Mouse (Mus musculus) kidney, postnatal 0 days (tissue): Measurements from ENCODE around the gene Ddx60. TPM values are rescaled to one million over a fixed set of nuclear protein-coding genes. Genes with fewer than 3 reads are reported as not detected.

Source experiments
- ATAC-seq: fragments of 200-750 bp; cut with Nextera tagmentation; replicated peaks from 2 replicates; pipeline ENCODE4 v1.8.0; 2017; ENCODE audit warnings: low read depth, moderate number of reproducible peaks, moderate TSS enrichment, moderate library complexity; ENCODE audit not compliant: low FRiP score
- DNase-seq: peaks from one replicate; pipeline ENCODE4 v3.0.0-alpha.2; 2016; ENCODE audit warnings: low spot score
- H3K27ac ChIP-seq: fragments of 300-500 bp; sonication (generic); 2 replicates; pipeline ENCODE4 v1.5.1; 2014; ENCODE audit warnings: mild to moderate bottlenecking
- H3K27me3 ChIP-seq: fragments of 300-500 bp; sonication (generic); 2 replicates; pipeline ENCODE4 v1.6.1; 2014; ENCODE audit warnings: low read length, mixed read lengths; ENCODE audit not compliant: insufficient read depth
- H3K36me3 ChIP-seq: fragments of 300-500 bp; sonication (generic); 2 replicates; pipeline ENCODE4 v1.6.1; 2014; ENCODE audit warnings: low read length, mixed read lengths; ENCODE audit not compliant: insufficient read depth
- H3K4me1 ChIP-seq: fragments of 300-500 bp; sonication (generic); replicated peaks from 2 replicates; pipeline ENCODE4 v1.6.1; 2014; ENCODE audit warnings: antibody characterized with exemption, low read length, mixed read lengths; ENCODE audit not compliant: insufficient read depth
- H3K4me2 ChIP-seq: fragments of 300-500 bp; sonication (generic); 2 replicates; pipeline ENCODE4 v1.6.1; 2014; ENCODE audit warnings: mild to moderate bottlenecking, low read length, moderate library complexity, mixed read lengths
- H3K4me3 ChIP-seq: fragments of 300-500 bp; sonication (generic); replicated peaks from 2 replicates; pipeline ENCODE4 v1.5.1; 2014; ENCODE audit warnings: low read depth, low read length
- H3K9ac ChIP-seq: fragments of 300-500 bp; sonication (generic); 2 replicates; pipeline ENCODE4 v1.6.1; 2014; ENCODE audit warnings: low read depth, low read length
- H3K9me3 ChIP-seq: fragments of 300-500 bp; sonication (generic); replicated peaks from 2 replicates; pipeline ENCODE4 v1.6.1; 2016; ENCODE audit warnings: low read length, inconsistent platforms, mixed read lengths
- CTCF ChIP-seq: IDR thresholded peaks from 2 replicates; pipeline ENCODE4 v1.5.1; 2016; ENCODE audit warnings: antibody characterized with exemption, low read depth, mild to moderate bottlenecking, moderate library complexity
- WGBS: fragments of 180-500 bp; shearing (Covaris S2); extraction: QIAGEN DNeasy Blood & Tissue Kit; methylation state at CpG from one replicate; pipeline ENCODE4 v1.1.7; 2014; 5-methylcytosine and 5-hydroxymethylcytosine counted together
- polyA plus RNA-seq: library from polyadenylated mRNA; unstranded; fragments of >200 nt; fragmentation: Nextera tagmentation; extraction: Ambion mirVana; gene quantifications from 2 replicates; pipeline ENCODE4 v1.2.1, GENCODE M21; 2015

Gene Ddx60
- polyA plus RNA-seq, 1 experiment from 2014 or later: 4.0 TPM

DNA sequence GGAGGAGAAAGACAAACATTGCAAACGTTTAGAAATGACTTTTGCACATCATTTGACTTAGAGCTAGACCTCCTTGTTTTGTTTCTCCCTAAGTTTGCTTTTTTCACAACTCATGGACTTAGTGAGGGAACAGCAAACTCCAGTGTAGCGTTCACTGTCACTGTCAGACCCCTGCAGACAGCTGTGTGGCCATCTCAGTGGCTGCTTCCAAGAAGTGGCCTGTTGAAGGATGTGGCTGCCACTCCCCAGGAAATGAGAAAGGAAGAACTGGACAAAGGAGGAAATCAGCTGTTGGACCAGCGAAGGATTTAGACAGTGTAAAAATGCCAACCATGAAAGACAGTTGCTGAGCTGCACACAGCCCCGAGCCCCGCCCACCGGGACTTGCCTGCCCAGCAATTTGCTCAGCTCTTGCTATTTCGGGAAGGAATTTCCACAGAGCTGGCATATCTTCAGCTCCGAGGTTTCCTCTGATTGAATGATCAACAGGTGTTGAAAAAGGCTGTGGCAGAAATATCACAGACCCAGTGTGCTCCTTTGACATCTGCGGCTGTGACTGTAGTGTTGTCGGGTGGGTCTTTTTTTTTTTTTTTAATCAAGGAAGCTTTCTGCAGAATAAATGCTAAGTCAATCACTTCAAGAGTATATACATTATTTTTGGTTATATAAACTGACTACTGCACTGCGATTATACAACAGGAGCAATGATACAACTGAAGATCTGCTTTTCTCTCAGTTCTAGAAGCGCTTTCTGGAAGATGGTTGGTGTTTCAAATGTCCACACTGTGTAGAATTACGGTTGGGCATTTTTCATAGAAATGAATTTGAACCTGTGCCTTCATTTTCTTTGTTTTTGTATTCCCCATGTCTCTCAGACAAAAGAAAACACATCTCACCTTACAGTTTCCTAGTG, 19.3 kb upstream of the Ddx60 start:
- Histone ChIP-seq H3K9me3 (no peaks in the 10 kb centered on the region), H3K36me3 (no peaks in the 10 kb centered on the region), H3K9ac (no peak overlapping the region), H3K4me1 (no peaks in the 10 kb centered on the region), H3K27ac (no peak overlapping the region), H3K27me3 (no peaks in the 10 kb centered on the region), H3K4me3 (no peak overlapping the region), H3K4me2 (no peak overlapping the region)
- DNase-seq (peak; percentile 25), ATAC-seq (no peak)
- no peak for TF ChIP-seq CTCF
- 51% methylated on average over 13 of the region's 13 CpGs for WGBS

DNA sequence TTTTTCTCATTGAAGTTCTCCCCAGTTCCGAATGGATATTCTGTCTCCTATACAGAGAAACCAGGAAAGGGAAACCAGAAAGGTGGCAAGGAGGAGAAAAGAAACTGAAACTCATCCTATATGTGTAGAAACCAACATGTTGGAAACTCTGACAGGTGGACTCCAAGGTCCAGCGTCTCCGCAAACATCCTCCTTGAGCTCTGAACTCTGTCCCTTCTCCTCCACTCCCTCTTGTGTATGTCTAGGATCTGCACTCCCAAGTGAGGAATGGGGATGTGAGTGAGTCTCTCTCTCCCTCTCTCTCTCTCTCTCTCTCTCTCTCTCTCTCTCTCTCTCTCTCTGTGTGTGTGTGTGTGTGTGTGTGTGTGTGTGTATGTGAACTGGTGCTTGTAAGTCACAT, 18.6 kb upstream of the Ddx60 start:
- no peak overlapping the region for H3K4me2 ChIP-seq
- no peaks in the 10 kb centered on the region for H3K9me3 ChIP-seq
- TF ChIP-seq CTCF: no peak
- no peak overlapping the region for H3K4me3 ChIP-seq
- 71% methylated on average over 3 of the region's 3 CpGs for WGBS
- DNase-seq: no peak
- no peak overlapping the region for H3K9ac ChIP-seq
- no peaks in the 10 kb centered on the region for H3K27me3 ChIP-seq
- no peaks in the 10 kb centered on the region for H3K36me3 ChIP-seq
- H3K27ac ChIP-seq: no peak overlapping the region
- no peaks in the 10 kb centered on the region for H3K4me1 ChIP-seq
- no peak for ATAC-seq

DNA sequence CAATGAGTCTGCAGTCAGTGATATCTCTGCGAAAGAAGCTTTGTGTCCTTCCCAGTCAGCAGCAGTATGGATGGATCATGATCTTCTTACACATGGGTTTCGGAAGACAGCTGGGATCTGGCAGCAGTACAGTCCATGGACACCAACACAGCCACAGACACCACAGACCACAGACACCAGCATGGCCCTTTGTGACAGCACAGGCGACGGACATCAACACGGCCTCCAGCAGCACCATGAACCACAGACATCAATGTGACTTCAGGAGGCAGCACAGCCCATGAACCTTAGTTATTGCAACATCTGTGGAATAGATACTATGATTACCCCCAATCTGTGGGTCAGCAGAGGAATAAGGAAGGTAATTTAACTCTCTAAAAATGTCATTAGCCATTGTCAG, 15.1 kb upstream of the Ddx60 start:
- Histone ChIP-seq H3K36me3 (no peaks in the 10 kb centered on the region), H3K4me3 (no peak overlapping the region), H3K27me3 (no peaks in the 10 kb centered on the region), H3K4me1 (no peaks in the 10 kb centered on the region), H3K27ac (no peak overlapping the region), H3K9me3 (no peaks in the 10 kb centered on the region), H3K4me2 (no peak overlapping the region), H3K9ac (no peak overlapping the region)
- WGBS: 93% methylated on average over 5 of the region's 5 CpGs
- TF ChIP-seq CTCF: no peak
- ATAC-seq (no peak), DNase-seq (no peak)

DNA sequence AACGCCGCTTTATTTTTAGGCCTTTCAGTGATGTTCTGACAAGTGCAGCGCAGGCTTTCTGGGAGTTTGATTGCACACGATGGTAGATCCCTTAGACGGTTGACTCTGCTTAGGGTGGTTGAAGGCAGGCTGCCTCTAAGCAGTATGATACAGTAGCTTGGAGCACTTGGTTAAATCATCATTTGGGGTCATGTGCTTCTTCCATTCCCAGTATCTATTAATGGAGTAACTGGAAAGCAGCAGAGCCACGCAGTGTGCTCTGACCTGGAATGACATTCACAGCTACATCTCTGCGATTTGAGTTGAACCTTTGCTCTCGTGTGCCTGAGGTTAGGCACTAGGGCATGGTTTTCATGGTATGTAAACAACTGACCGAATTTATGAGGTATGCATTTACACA, 13.9 kb upstream of the Ddx60 start:
- Histone ChIP-seq H3K9ac (no peak overlapping the region), H3K27me3 (no peaks in the 10 kb centered on the region), H3K4me3 (no peak overlapping the region), H3K4me1 (no peaks in the 10 kb centered on the region), H3K9me3 (no peaks in the 10 kb centered on the region), H3K4me2 (no peak overlapping the region), H3K27ac (no peak overlapping the region), H3K36me3 (no peaks in the 10 kb centered on the region)
- TF ChIP-seq CTCF: no peak
- ATAC-seq (no peak), DNase-seq (no peak)
- WGBS: 49% methylated on average over 9 of the region's 9 CpGs

DNA sequence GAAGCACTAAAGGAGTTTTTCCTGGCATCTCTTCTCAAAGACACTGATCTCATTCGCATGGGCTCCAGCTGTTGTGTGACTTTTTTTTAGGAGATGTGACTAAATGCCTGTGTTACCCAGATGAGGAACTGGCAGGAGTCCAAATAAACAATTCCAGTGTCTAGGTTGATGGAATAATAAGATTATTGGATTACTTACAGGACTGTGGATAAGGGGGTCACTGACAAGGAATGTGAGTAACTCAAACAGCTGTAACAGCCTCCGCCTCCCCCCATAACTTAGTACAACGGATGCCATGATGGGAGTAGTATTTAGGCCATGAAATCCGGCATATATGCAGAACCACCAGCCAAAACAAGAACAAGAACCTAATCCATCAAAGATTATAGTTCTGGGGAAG, 10.6 kb upstream of the Ddx60 start:
- TF ChIP-seq CTCF: no peak
- no peak for ATAC-seq

DNA sequence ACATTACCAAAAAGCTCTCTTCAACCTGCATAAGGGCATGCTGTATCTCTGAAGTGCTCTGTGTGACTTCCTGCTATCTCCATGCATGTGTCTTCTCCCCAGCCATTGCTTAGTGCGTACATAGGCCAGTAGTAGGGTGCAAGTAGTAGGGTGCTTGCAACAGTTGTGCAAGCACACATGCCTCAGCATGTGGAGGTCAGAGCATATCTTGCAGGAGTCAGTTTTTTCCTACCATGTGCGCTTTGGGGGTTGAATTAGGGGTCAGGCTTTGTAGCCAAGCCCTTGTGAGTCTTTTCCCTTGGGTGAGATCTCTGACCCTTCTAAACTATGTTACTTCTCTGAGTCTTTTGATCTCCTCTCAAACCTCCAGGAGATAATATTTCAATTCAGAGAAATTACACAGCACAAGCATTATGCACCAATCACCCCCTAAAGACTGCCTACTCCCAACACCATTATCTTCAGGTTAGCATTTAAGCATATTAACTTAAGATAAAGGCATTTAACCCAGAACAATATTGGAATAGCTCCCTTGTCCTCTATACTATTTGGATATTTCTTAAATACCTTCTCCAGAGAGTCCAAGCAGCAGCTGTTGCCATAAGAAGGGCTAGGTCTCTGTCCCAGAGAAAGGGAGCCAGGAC, 8.6 kb upstream of the Ddx60 start:
- no peak overlapping the region for H3K4me2 ChIP-seq
- WGBS: 90% methylated on average over 2 of the region's 2 CpGs
- H3K9me3 ChIP-seq: no peaks in the 10 kb centered on the region
- H3K27me3 ChIP-seq: no peaks in the 10 kb centered on the region
- no peak for ATAC-seq
- no peak for TF ChIP-seq CTCF
- H3K36me3 ChIP-seq: no peaks in the 10 kb centered on the region
- no peak overlapping the region for H3K9ac ChIP-seq
- no peak overlapping the region for H3K4me3 ChIP-seq
- no peaks in the 10 kb centered on the region for H3K4me1 ChIP-seq
- H3K27ac ChIP-seq: no peak overlapping the region
- DNase-seq: no peak

More for the DNA sequence above, 10.6 kb upstream of the Ddx60 start:
- H3K27me3 ChIP-seq: no peaks in the 10 kb centered on the region
- H3K9ac ChIP-seq: no peak overlapping the region
- no peaks in the 10 kb centered on the region for H3K4me1 ChIP-seq
- no peak for DNase-seq
- no peak overlapping the region for H3K27ac ChIP-seq
- WGBS: 75% methylated on average over 4 of the region's 4 CpGs
- no peaks in the 10 kb centered on the region for H3K9me3 ChIP-seq
- H3K36me3 ChIP-seq: no peaks in the 10 kb centered on the region
- no peak overlapping the region for H3K4me2 ChIP-seq
- no peak overlapping the region for H3K4me3 ChIP-seq
